In the genomic region with DNA sequence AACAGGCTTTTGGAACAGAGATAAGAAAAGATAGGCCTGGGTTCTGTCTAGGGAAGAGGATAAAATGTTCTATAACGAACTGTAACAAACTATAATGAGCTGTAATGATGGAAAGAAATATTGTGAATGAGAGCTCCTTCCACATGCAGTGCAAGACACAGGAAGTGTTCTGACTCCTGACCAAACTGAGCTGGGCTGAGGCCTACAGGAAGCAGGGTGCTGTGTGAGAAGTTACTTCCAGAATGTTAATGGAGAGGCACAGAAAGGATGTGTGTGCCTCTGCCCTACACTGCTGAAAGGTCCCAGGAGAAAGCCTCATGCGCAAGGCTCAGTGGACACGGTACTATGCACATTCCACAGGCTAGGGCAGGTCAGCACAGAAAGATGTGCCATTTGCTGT, we compare ENCODE assay signal across 29 mouse cellular contexts.
DNase-seq lines count a peak whose midpoint lies in the region; ATAC-seq and TF ChIP-seq lines count a peak whose summit lies in the region.
"Had no signal": no experiment of that assay in that cellular context is flagged by ENCODE, and none has a peak within 500 bp of the region (broad histone marks: within the 10 kb centered on the region; RNA-seq: fewer than 3 reads in every experiment).

No protein-coding gene starts in this region.

- H3K4me2 ChIP-seq in liver, embryonic 11.5 days, result no peak overlapping the region
- no peak overlapping the region for H3K4me2 ChIP-seq in embryonic facial prominence, embryonic 12.5 days (replicated peaks)
- H3K4me2 ChIP-seq in hindbrain, embryonic 13.5 days, result no peak overlapping the region
- H3K4me2 ChIP-seq: embryonic facial prominence, embryonic 15.5 days; midbrain, embryonic 15.5 days; neural tube, embryonic 12.5 days; stomach, embryonic 15.5 days had no signal

- no peak for ATAC-seq in liver, embryonic 11.5 days (replicated peaks; ENCODE audit: low FRiP score)
- no peak for ATAC-seq in megakaryocyte, adult 5-6 weeks (ENCODE audit: poor library complexity, severe bottlenecking)
- no peak for ATAC-seq in embryonic facial prominence, embryonic 12.5 days (ENCODE audit: insufficient number of reproducible peaks, insufficient read depth, low FRiP score, low TSS enrichment)
- ATAC-seq in hindbrain, embryonic 13.5 days (ENCODE audit: low FRiP score), result no peak
- ATAC-seq: activated CD4-positive, CD25-positive, alpha-beta regulatory T cell, adult 4 months; forebrain, embryonic 14.5 days; liver, postnatal 0 days; midbrain, embryonic 15.5 days had no signal

- no peaks in the 10 kb centered on the region for H3K4me1 ChIP-seq in liver, adult 2 months (ENCODE audit: control insufficient read depth, insufficient read depth, low read length)
- no peaks in the 10 kb centered on the region for H3K4me1 ChIP-seq in liver, embryonic 11.5 days (replicated peaks; ENCODE audit: control insufficient read depth, insufficient read depth, low read length)
- H3K4me1 ChIP-seq in megakaryocyte, embryonic 14.5 days, result peaks cover 7% of the 10 kb centered on the region
- peaks cover 4% of the 10 kb centered on the region; the same call in 1 of the 2 replicates for H3K4me1 ChIP-seq in embryonic facial prominence, embryonic 12.5 days
- H3K4me1 ChIP-seq in hindbrain, embryonic 13.5 days (replicated peaks), result no peaks in the 10 kb centered on the region
- H3K4me1 ChIP-seq: embryonic facial prominence, embryonic 15.5 days; heart, embryonic 10.5 days; midbrain, embryonic 15.5 days; neural tube, embryonic 12.5 days; stomach, embryonic 15.5 days had no signal

- H3K9me3 ChIP-seq in liver, embryonic 11.5 days (ENCODE audit: control insufficient read depth, low read length), result no peaks in the 10 kb centered on the region
- H3K9me3 ChIP-seq in megakaryocyte, embryonic 14.5 days, result peaks cover 3% of the 10 kb centered on the region; the same call in 1 of the 2 replicates
- no peaks in the 10 kb centered on the region for H3K9me3 ChIP-seq in embryonic facial prominence, embryonic 12.5 days
- H3K9me3 ChIP-seq in hindbrain, embryonic 13.5 days, result no peaks in the 10 kb centered on the region
- H3K9me3 ChIP-seq: embryonic facial prominence, embryonic 15.5 days; heart, embryonic 10.5 days; midbrain, embryonic 15.5 days; neural tube, embryonic 12.5 days; stomach, embryonic 15.5 days had no signal

- H3K4me3 ChIP-seq in liver, adult 2 months (ENCODE audit: insufficient read depth, low read depth, low read length), result no peak overlapping the region
- H3K4me3 ChIP-seq in liver, embryonic 11.5 days (ENCODE audit: low read depth, low read length), result no peak overlapping the region
- peak overlapping the region; percentile 4 for H3K4me3 ChIP-seq in megakaryocyte, embryonic 14.5 days (replicated peaks)
- H3K4me3 ChIP-seq in embryonic facial prominence, embryonic 12.5 days, result no peak overlapping the region
- H3K4me3 ChIP-seq in hindbrain, embryonic 13.5 days, result no peak overlapping the region
- H3K4me3 ChIP-seq: embryonic facial prominence, embryonic 15.5 days; heart, embryonic 10.5 days; left cerebral cortex, adult 2 months; midbrain, embryonic 15.5 days; neural tube, embryonic 12.5 days; stomach, embryonic 15.5 days had no signal

- H3K27me3 ChIP-seq in liver, adult 2 months (ENCODE audit: control insufficient read depth, insufficient read depth, low read length), result no peaks in the 10 kb centered on the region
- H3K27me3 ChIP-seq in liver, embryonic 11.5 days (replicated peaks; ENCODE audit: control insufficient read depth, insufficient read depth, low read length), result no peaks in the 10 kb centered on the region
- H3K27me3 ChIP-seq in megakaryocyte, embryonic 14.5 days (replicated peaks), result no peaks in the 10 kb centered on the region
- no peaks in the 10 kb centered on the region for H3K27me3 ChIP-seq in embryonic facial prominence, embryonic 12.5 days
- no peaks in the 10 kb centered on the region for H3K27me3 ChIP-seq in hindbrain, embryonic 13.5 days
- H3K27me3 ChIP-seq: CH12.LX; embryonic facial prominence, embryonic 15.5 days; midbrain, embryonic 15.5 days; neural tube, embryonic 12.5 days; stomach, embryonic 15.5 days had no signal

- WGBS in liver, adult 2 months, result 76% methylated on average over 3 of the region's 3 CpGs
- 60% methylated on average over 3 of the region's 3 CpGs for WGBS in liver, embryonic 11.5 days
- WGBS in embryonic facial prominence, embryonic 12.5 days, result 57% methylated on average over 3 of the region's 3 CpGs
- WGBS in hindbrain, embryonic 13.5 days, result 83% methylated on average over 3 of the region's 3 CpGs

- H3K79me2 ChIP-seq in liver, adult 2 months (ENCODE audit: control insufficient read depth, insufficient read depth, low read length), result no peaks in the 10 kb centered on the region

- TF ChIP-seq POLR2A in liver, adult 2 months (IDR thresholded peaks at IDR 0.05; ENCODE audit: extremely low read depth, insufficient read depth, low read length), result no peak

- DNase-seq in liver, adult 2 months (ENCODE audit: extremely low read depth, low read depth, low spot score), result peak; percentile 24
- DNase-seq in liver, embryonic 11.5 days (ENCODE audit: low spot score), result no peak
- DNase-seq in right cerebral cortex, postnatal 10 days (ENCODE audit: low spot score in 2 of 2), result no peak
- DNase-seq: adrenal gland, postnatal 10 days; B cell, adult 2 months; cerebellum, adult 8-10 months; cerebellum, postnatal 36 days; embryo, embryonic 11 days; heart, postnatal 14 days; kidney, adult 18-20 months; left cerebral cortex, postnatal 4 days; liver; liver, postnatal 0 days; right cerebral cortex, postnatal 4 days had no signal

- H3K36me3 ChIP-seq in liver, adult 2 months (ENCODE audit: control insufficient read depth, insufficient read depth, low read length), result no peaks in the 10 kb centered on the region
- no peaks in the 10 kb centered on the region for H3K36me3 ChIP-seq in liver, embryonic 11.5 days (ENCODE audit: control insufficient read depth, insufficient read depth, low read length)
- no peaks in the 10 kb centered on the region for H3K36me3 ChIP-seq in megakaryocyte, embryonic 14.5 days (replicated peaks; ENCODE audit: low read length)
- no peaks in the 10 kb centered on the region for H3K36me3 ChIP-seq in embryonic facial prominence, embryonic 12.5 days
- H3K36me3 ChIP-seq in hindbrain, embryonic 13.5 days, result no peaks in the 10 kb centered on the region
- H3K36me3 ChIP-seq: embryonic facial prominence, embryonic 15.5 days; G1E; heart, embryonic 10.5 days; midbrain, embryonic 15.5 days; neural tube, embryonic 12.5 days; stomach, embryonic 15.5 days had no signal

- no peak overlapping the region; the same call in 1 of the 2 replicates for H3K27ac ChIP-seq in liver, adult 2 months (replicated peaks; ENCODE audit: insufficient read depth, low read depth, low read length)
- H3K27ac ChIP-seq in liver, embryonic 11.5 days (ENCODE audit: low read depth, low read length), result no peak overlapping the region
- 0 out of 2 replicates have a peak overlapping the region, but pooled peaks have one; percentile 0 for H3K27ac ChIP-seq in embryonic facial prominence, embryonic 12.5 days
- no peak overlapping the region for H3K27ac ChIP-seq in hindbrain, embryonic 13.5 days
- H3K27ac ChIP-seq: embryonic facial prominence, embryonic 15.5 days; heart, embryonic 10.5 days; kidney, postnatal 0 days; left cerebral cortex, adult 2 months; midbrain, embryonic 15.5 days; neural tube, embryonic 12.5 days; stomach, embryonic 15.5 days had no signal

- TF ChIP-seq CTCF in liver, adult 2 months (IDR thresholded peaks at IDR 0.05; ENCODE audit: low read depth, low read length), result no peak

- no peak overlapping the region for H3K9ac ChIP-seq in liver, adult 2 months (ENCODE audit: low read depth, low read length)
- no peak overlapping the region for H3K9ac ChIP-seq in liver, embryonic 11.5 days (ENCODE audit: low read depth, low read length)
- H3K9ac ChIP-seq in embryonic facial prominence, embryonic 12.5 days, result 0 out of 2 replicates have a peak overlapping the region, but pooled peaks have one; percentile 5
- no peak overlapping the region for H3K9ac ChIP-seq in hindbrain, embryonic 13.5 days
- H3K9ac ChIP-seq: embryonic facial prominence, embryonic 15.5 days; liver, postnatal 0 days; midbrain, embryonic 15.5 days; neural tube, embryonic 12.5 days; stomach, embryonic 15.5 days had no signal
